Mouse (Mus musculus) left cerebral cortex, postnatal 36 days (tissue): ENCODE data around the gene Pacrg. TPM values are rescaled to one million over a fixed set of nuclear protein-coding genes. Genes with fewer than 3 reads are reported as not detected.

ENCODE experiments used
- DNase-seq, 2 experiments: peaks; one replicate each; pipeline ENCODE4 v3.0.0; 2021 to 2022; ENCODE audit warnings: low spot score in 2 of 2, mixed read lengths in 1 of 2
- intact Hi-C: fragments of 180-260 bp; cut with DNase I; formaldehyde crosslinking; loops from one replicate; pipeline ENCODE4 v1.15.1; 2025
- total RNA-seq, 2 experiments: library from RNA; stranded (reverse); gene quantifications; 2 replicates each; pipeline ENCODE4 v1.2.3; 2021

Gene Pacrg
- total RNA-seq, 2 experiments from 2014 or later, result 16.1 to 16.8 TPM

GRCm38 (mm10) chr17:10564191-10564590 is 275.9 kb downstream of the Pacrg start:
- intact Hi-C loops, result no loop called here
- no peak for DNase-seq

GRCm38 (mm10) chr17:10562871-10563270 is 277.2 kb downstream of the Pacrg start:
- intact Hi-C loops, result no loop called here
- no peak for DNase-seq

GRCm38 (mm10) chr17:10560053-10560452 is 280.1 kb downstream of the Pacrg start:
- intact Hi-C loops, result no loop called here
- no peak for DNase-seq

GRCm38 (mm10) chr17:10558671-10559070 is 281.4 kb downstream of the Pacrg start:
- intact Hi-C loops, result no loop called here
- DNase-seq, result no peak

- DNase-seq, result no peak
- intact Hi-C loops, result no loop called here
Measured at GRCm38 (mm10) chr17:10552295-10553056, 287.6 kb downstream of the Pacrg start.

GRCm38 (mm10) chr17:10550781-10551520 is 289.2 kb downstream of the Pacrg start:
- intact Hi-C loops, result no loop called here
- peak; percentile 19 to 28 for DNase-seq

GRCm38 (mm10) chr17:10549825-10550224 is 290.3 kb downstream of the Pacrg start:
- no peak for DNase-seq
- intact Hi-C loops, result no loop called here

GRCm38 (mm10) chr17:10548969-10549368 is 291.1 kb downstream of the Pacrg start:
- no peak for DNase-seq
- intact Hi-C loops, result no loop called here

- intact Hi-C loops, result no loop called here
- no peak for DNase-seq
Measured at GRCm38 (mm10) chr17:10540772-10541171, 299.3 kb downstream of the Pacrg start.

- intact Hi-C loops, result no loop called here
- no peak for DNase-seq
Measured at GRCm38 (mm10) chr17:10534206-10534605, 305.9 kb downstream of the Pacrg start.

- intact Hi-C loops, result no loop called here
- no peak for DNase-seq
Measured at GRCm38 (mm10) chr17:10533461-10533860, 306.6 kb downstream of the Pacrg start.

- DNase-seq, result no peak
- intact Hi-C loops, result no loop called here
Measured at GRCm38 (mm10) chr17:10531024-10531423, 309.1 kb downstream of the Pacrg start.

- no peak for DNase-seq
- intact Hi-C loops, result loop anchor here (10.0 kb wide), 1 partner anchor 215 kb away; no protein-coding TSS in a partner anchor
Measured at GRCm38 (mm10) chr17:10529329-10529955, 310.7 kb downstream of the Pacrg start.

GRCm38 (mm10) chr17:10521282-10521681 is 318.8 kb downstream of the Pacrg start:
- no peak for DNase-seq
- intact Hi-C loops, result loop anchor here (10.0 kb wide), 1 partner anchor 224 kb away; no protein-coding TSS in a partner anchor

- DNase-seq, result no peak
- intact Hi-C loops, result loop anchor here (10.0 kb wide), 1 partner anchor 225 kb away; no protein-coding TSS in a partner anchor
Measured at GRCm38 (mm10) chr17:10519506-10520155, 320.5 kb downstream of the Pacrg start.

GRCm38 (mm10) chr17:10514812-10515211 is 325.3 kb downstream of the Pacrg start:
- DNase-seq, result no peak
- intact Hi-C loops, result no loop called here

GRCm38 (mm10) chr17:10510913-10511759 is 329.0 kb downstream of the Pacrg start:
- DNase-seq, result no peak
- intact Hi-C loops, result no loop called here

GRCm38 (mm10) chr17:10510467-10510866 is 329.6 kb downstream of the Pacrg start:
- intact Hi-C loops, result no loop called here

GRCm38 (mm10) chr17:10508088-10508487 is 332.0 kb downstream of the Pacrg start:
- intact Hi-C loops, result no loop called here
- DNase-seq, result no peak

More at GRCm38 (mm10) chr17:10510467-10510866, 329.6 kb downstream of the Pacrg start:
- DNase-seq, result no peak
